Mouse (Mus musculus): ENCODE measurements at regions not wholly inside any gene's neighbourhood (a gene's known extent, or its start where the extent isn't known, plus 50 kb on each side); places are given as distances from the start of the nearest gene placed in this dataset.

GRCm38 (mm10) chr13:28805302-28805701, 148.2 kb downstream of the Sox4 start:
- Histone ChIP-seq H3K27me3 (ENCODE audit: control insufficient read depth in 1 of 2, insufficient read depth in 2 of 2, low read length in 2 of 2) (no peaks in the 10 kb centered on the region), H3K4me3 (ENCODE audit: control insufficient read depth in 1 of 2, insufficient read depth in 1 of 2, low read depth in 2 of 2, low read length in 2 of 2) (no peak overlapping the region), H3K36me3 (ENCODE audit: control insufficient read depth in 1 of 2, insufficient read depth in 2 of 2, low read length in 2 of 2) (no peaks in the 10 kb centered on the region), H3K27ac (ENCODE audit: control insufficient read depth, low read depth, low read length) (no peak overlapping the region), H3K4me1 (ENCODE audit: control insufficient read depth in 1 of 2, insufficient read depth in 2 of 2, low read length in 2 of 2) (no peaks in the 10 kb centered on the region), H3K9me3 (replicated peaks; ENCODE audit: insufficient read depth, low read length) (no peaks in the 10 kb centered on the region), H3K9ac (ENCODE audit: control insufficient read depth, low read depth, low read length, poor library complexity, severe bottlenecking) (no peak overlapping the region), H3K79me2 (ENCODE audit: control insufficient read depth, insufficient read depth, low read length, poor library complexity) (no peaks in the 10 kb centered on the region)
- DNase-seq (ENCODE audit: low read depth, low spot score) = no peak
- TF ChIP-seq EP300 (IDR thresholded peaks at IDR 0.05; ENCODE audit: low read depth in 1 of 2, low read length in 2 of 2) (no peak), SMC3 (IDR thresholded peaks at IDR 0.05; ENCODE audit: low read depth, low read length) (no peak), NRF1 (IDR thresholded peaks at IDR 0.05; ENCODE audit: insufficient read depth, low read depth, low read length, poor library complexity, severe bottlenecking) (no peak), SIN3A (IDR thresholded peaks at IDR 0.05; ENCODE audit: low read length) (no peak), ZNF384 (IDR thresholded peaks at IDR 0.05; ENCODE audit: low read depth, low read length) (no peak), POLR2A (IDR thresholded peaks at IDR 0.05; ENCODE audit: control insufficient read depth in 1 of 2, insufficient read depth in 1 of 2, low read depth in 1 of 2, low read length in 2 of 2, poor library complexity in 1 of 2) (no peak), USF2 (IDR thresholded peaks at IDR 0.05; ENCODE audit: borderline replicate concordance in 1 of 2, insufficient read depth in 1 of 2, low read depth in 1 of 2, low read length in 2 of 2) (no peak), NELFE (IDR thresholded peaks at IDR 0.05; ENCODE audit: low read depth, low read length) (no peak), CHD2 (IDR thresholded peaks at IDR 0.05; ENCODE audit: low read length) (no peak)

GRCm38 (mm10) chr13:28801210-28801954, 152.1 kb downstream of the Sox4 start:
- no peaks in the 10 kb centered on the region for H3K36me3 ChIP-seq (ENCODE audit: control insufficient read depth in 1 of 2, insufficient read depth in 2 of 2, low read length in 2 of 2)
- H3K27ac ChIP-seq (ENCODE audit: control insufficient read depth, low read depth, low read length) = no peak overlapping the region
- no peaks in the 10 kb centered on the region for H3K9me3 ChIP-seq (replicated peaks; ENCODE audit: insufficient read depth, low read length)
- no peak for DNase-seq (ENCODE audit: low read depth, low spot score)
- no peak overlapping the region for H3K9ac ChIP-seq (ENCODE audit: control insufficient read depth, low read depth, low read length, poor library complexity, severe bottlenecking)
- no peaks in the 10 kb centered on the region for H3K4me1 ChIP-seq (ENCODE audit: control insufficient read depth in 1 of 2, insufficient read depth in 2 of 2, low read length in 2 of 2)
- H3K27me3 ChIP-seq (ENCODE audit: control insufficient read depth in 1 of 2, insufficient read depth in 2 of 2, low read length in 2 of 2) = no peaks in the 10 kb centered on the region
- H3K79me2 ChIP-seq (ENCODE audit: control insufficient read depth, insufficient read depth, low read length, poor library complexity) = no peaks in the 10 kb centered on the region
- no peak overlapping the region for H3K4me3 ChIP-seq (ENCODE audit: control insufficient read depth in 1 of 2, insufficient read depth in 1 of 2, low read depth in 2 of 2, low read length in 2 of 2)
- TF ChIP-seq CTCF (IDR thresholded peaks at IDR 0.05 in 2 of 3, conservative IDR thresholded peaks at IDR 0.05 in 1 of 3; ENCODE audit: control insufficient read depth in 1 of 3, insufficient read depth in 1 of 3, low read depth in 2 of 3, low read length in 3 of 3, poor library complexity in 1 of 3, severe bottlenecking in 1 of 3) (no peak), SMC3 (IDR thresholded peaks at IDR 0.05; ENCODE audit: low read depth, low read length) (no peak), MYC (IDR thresholded peaks at IDR 0.05; ENCODE audit: low read depth, low read length) (no peak), POLR2A (IDR thresholded peaks at IDR 0.05; ENCODE audit: control insufficient read depth in 1 of 2, insufficient read depth in 1 of 2, low read depth in 1 of 2, low read length in 2 of 2, poor library complexity in 1 of 2) (no peak), GATA1 (IDR thresholded peaks at IDR 0.05; ENCODE audit: low read depth, low read length) (no peak), ZNF384 (IDR thresholded peaks at IDR 0.05; ENCODE audit: low read depth, low read length) (no peak), USF2 (IDR thresholded peaks at IDR 0.05; ENCODE audit: borderline replicate concordance in 1 of 2, insufficient read depth in 1 of 2, low read depth in 1 of 2, low read length in 2 of 2) (no peak), MAX (IDR thresholded peaks at IDR 0.05; ENCODE audit: low read length) (no peak)

GRCm38 (mm10) chr13:28800676-28801075, 152.8 kb downstream of the Sox4 start:
- no peak for DNase-seq (ENCODE audit: low read depth, low spot score)
- H3K36me3 ChIP-seq (ENCODE audit: control insufficient read depth in 1 of 2, insufficient read depth in 2 of 2, low read length in 2 of 2) = no peaks in the 10 kb centered on the region
- no peaks in the 10 kb centered on the region for H3K9me3 ChIP-seq (replicated peaks; ENCODE audit: insufficient read depth, low read length)
- H3K79me2 ChIP-seq (ENCODE audit: control insufficient read depth, insufficient read depth, low read length, poor library complexity) = no peaks in the 10 kb centered on the region
- no peaks in the 10 kb centered on the region for H3K27me3 ChIP-seq (ENCODE audit: control insufficient read depth in 1 of 2, insufficient read depth in 2 of 2, low read length in 2 of 2)
- H3K4me1 ChIP-seq (ENCODE audit: control insufficient read depth in 1 of 2, insufficient read depth in 2 of 2, low read length in 2 of 2) = no peaks in the 10 kb centered on the region
- no peak overlapping the region for H3K27ac ChIP-seq (ENCODE audit: control insufficient read depth, low read depth, low read length)
- no peak overlapping the region for H3K9ac ChIP-seq (ENCODE audit: control insufficient read depth, low read depth, low read length, poor library complexity, severe bottlenecking)
- H3K4me3 ChIP-seq (ENCODE audit: control insufficient read depth in 1 of 2, insufficient read depth in 1 of 2, low read depth in 2 of 2, low read length in 2 of 2) = no peak overlapping the region
- TF ChIP-seq TAL1 (IDR thresholded peaks at IDR 0.05; ENCODE audit: low read length) (no peak), BHLHE40 (IDR thresholded peaks at IDR 0.05; ENCODE audit: borderline replicate concordance, low read depth, low read length) (no peak), E2F4 (IDR thresholded peaks at IDR 0.05; ENCODE audit: borderline replicate concordance, low read depth, low read length) (no peak), UBTF (IDR thresholded peaks at IDR 0.05; ENCODE audit: borderline replicate concordance, insufficient read depth, low read depth, low read length) (no peak), ZMIZ1 (IDR thresholded peaks at IDR 0.05; ENCODE audit: low read depth, low read length) (no peak), GATA1 (IDR thresholded peaks at IDR 0.05; ENCODE audit: low read depth, low read length) (no peak), ZC3H11A (IDR thresholded peaks at IDR 0.05; ENCODE audit: low read depth, low read length) (no peak), GABPA (IDR thresholded peaks at IDR 0.05; ENCODE audit: low read depth, low read length) (no peak), HCFC1 (IDR thresholded peaks at IDR 0.05; ENCODE audit: low read depth, low read length) (no peak), ETS1 (IDR thresholded peaks at IDR 0.05; ENCODE audit: low read depth, low read length) (no peak), RAD21 (IDR thresholded peaks at IDR 0.05; ENCODE audit: low read depth, low read length) (no peak), USF2 (IDR thresholded peaks at IDR 0.05; ENCODE audit: borderline replicate concordance in 1 of 2, insufficient read depth in 1 of 2, low read depth in 1 of 2, low read length in 2 of 2) (no peak), MYB (IDR thresholded peaks at IDR 0.05; ENCODE audit: low read depth, low read length) (no peak), MAX (IDR thresholded peaks at IDR 0.05; ENCODE audit: low read length) (no peak), MYC (IDR thresholded peaks at IDR 0.05; ENCODE audit: low read depth, low read length) (no peak)

Data from MEL (cell line).